Mouse (Mus musculus) naive thymus-derived CD4-positive, alpha-beta T cell, adult 2 months (primary cell): ENCODE measurements at regions not wholly inside any gene's neighbourhood (a gene's known extent, or its start where the extent isn't known, plus 50 kb on each side); places are given as distances from the start of the nearest gene placed in this dataset.

Experiments
- DNase-seq: peaks from one replicate; pipeline ENCODE4 v3.0.0-alpha.2; 2011; ENCODE audit warnings: low read depth

- DNase-seq: no peak
Observed at GRCm38 (mm10) chr6:89256630-89257292, 105.7 kb downstream of the Plxna1 start.

GRCm38 (mm10) chr6:89257416-89257815 lies 105.0 kb downstream of the Plxna1 start:
- peak; percentile 48 for DNase-seq

DNA sequence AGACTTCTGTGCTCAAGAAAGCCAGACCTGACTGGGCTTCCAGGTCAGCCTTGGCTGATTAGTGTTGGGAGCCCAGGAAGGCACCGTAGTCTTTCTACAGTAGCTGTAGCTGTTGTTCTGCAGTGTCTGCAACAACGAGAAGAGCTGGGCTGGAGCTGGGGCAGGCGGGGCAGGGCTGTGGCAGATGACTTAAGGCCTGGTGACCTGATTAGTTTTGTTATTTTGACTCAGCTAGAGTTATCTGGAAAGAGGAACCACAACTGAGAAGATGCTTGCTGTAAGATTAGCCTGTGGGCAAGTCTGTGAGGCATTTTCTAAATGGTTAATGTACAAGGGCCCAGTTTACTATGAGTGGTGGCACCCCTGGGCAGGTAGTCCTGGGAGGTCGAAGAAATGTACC lies 104.3 kb downstream of the Plxna1 start:
- no peak for DNase-seq

- DNase-seq: no peak
Observed at GRCm38 (mm10) chr6:89259406-89259994, 102.9 kb downstream of the Plxna1 start.

- DNase-seq: no peak
Observed at GRCm38 (mm10) chr6:89262958-89263357, 99.5 kb downstream of the Plxna1 start.

- peak; percentile 46 for DNase-seq
Observed at GRCm38 (mm10) chr6:89265296-89265695, 97.1 kb downstream of the Plxna1 start.
